Mouse (Mus musculus) heart, adult 2 months (tissue): Measurements from ENCODE around the gene Chuk.

ENCODE experiments used
- CTCF ChIP-seq: fragments of 200-600 bp; IDR thresholded peaks from 2 replicates; pipeline ENCODE4 v1.8.1; 2022; ENCODE audit warnings: antibody characterized with exemption, mild to moderate bottlenecking, moderate library complexity
- EP300 ChIP-seq: fragments of 200-500 bp; IDR thresholded peaks from 2 replicates; pipeline ENCODE4 v1.6.1; 2011; ENCODE audit warnings: low read depth, low read length, control low read depth; ENCODE audit not compliant: insufficient read depth
- POLR2A ChIP-seq: fragments of 200-500 bp; IDR thresholded peaks from 2 replicates; pipeline ENCODE4 v1.6.1; 2011; ENCODE audit warnings: mild to moderate bottlenecking, low read depth, low read length, control low read depth; ENCODE audit not compliant: insufficient read depth

DNA sequence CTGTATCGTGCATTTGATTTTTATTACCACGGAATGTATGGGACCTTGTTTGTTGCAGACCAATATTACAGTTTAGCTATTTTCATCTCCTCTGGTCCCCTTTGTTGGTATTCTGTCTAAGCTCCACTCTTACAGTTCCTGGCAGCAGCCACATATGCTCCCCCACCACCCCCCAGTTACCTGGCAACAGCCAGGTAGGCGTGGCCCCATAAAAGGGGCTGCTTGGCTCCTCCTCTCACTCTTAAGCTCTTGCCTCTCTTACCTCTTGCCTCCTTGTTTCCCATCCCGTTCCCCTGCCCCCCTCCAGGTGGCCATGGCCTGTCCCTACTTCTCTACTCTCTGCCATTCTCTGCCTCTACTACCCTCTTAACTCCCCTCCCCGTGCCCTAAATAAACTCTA is 36.1 kb downstream of the Chuk start:
- TF ChIP-seq POLR2A: no peak
- TF ChIP-seq CTCF: no peak
- no peak for TF ChIP-seq EP300
